Mouse (Mus musculus) adrenal gland, postnatal 25 days (tissue): ENCODE data around the gene Slco1a6. TPM values are rescaled to one million over a fixed set of nuclear protein-coding genes. Genes with fewer than 3 reads are reported as not detected.

Source experiments
- DNase-seq: peaks from one replicate; pipeline ENCODE4 v3.0.0; 2021; ENCODE audit warnings: mixed read lengths
- total RNA-seq: library from RNA; stranded (reverse); gene quantifications from 2 replicates; pipeline ENCODE4 v1.2.3, GENCODE M21; 2021

Gene Slco1a6
- total RNA-seq, 1 experiment from 2014 or later = not detected

- no peak for DNase-seq
Measured at GRCm38 (mm10) chr6:142035771-142036170, 172.6 kb downstream of the Slco1a6 start.

Other genes starting within 250 kb of the Slco1a6 start
- not detected in 2 replicates for gene Gm6614, start 197.1 kb downstream of the Slco1a6 start, total RNA-seq
- gene Iapp, start 89.9 kb upstream of the Slco1a6 start, total RNA-seq = not detected in 2 replicates
- gene Slco1a5, start 114.5 kb upstream of the Slco1a6 start, total RNA-seq = not detected in 2 replicates
- 12.3 and 18.1 TPM in 2 replicates for gene Pyroxd1, start 137.1 kb upstream of the Slco1a6 start, total RNA-seq
- gene Recql, start 178.6 kb upstream of the Slco1a6 start, total RNA-seq = 15.5 and 19.0 TPM in 2 replicates
- 19.9 and 27.7 TPM in 2 replicates for gene Golt1b, start 178.7 kb upstream of the Slco1a6 start, total RNA-seq
- gene Spx, start 204.9 kb upstream of the Slco1a6 start, total RNA-seq = 0.27 TPM in 1 of 2 replicates, not detected in the other